Mouse (Mus musculus) embryo, embryonic 9.5 days (tissue): ENCODE results near the gene Krt8.

ENCODE experiments used
- DNase-seq: peaks from one replicate; pipeline ENCODE4 v3.0.0-alpha.2; 2017; ENCODE audit errors: extremely low spot score

Gene Krt8

GRCm38 (mm10) chr15:101976023-101976422 lies 28.3 kb downstream of the Krt8 start:
- no peak for DNase-seq

DNA sequence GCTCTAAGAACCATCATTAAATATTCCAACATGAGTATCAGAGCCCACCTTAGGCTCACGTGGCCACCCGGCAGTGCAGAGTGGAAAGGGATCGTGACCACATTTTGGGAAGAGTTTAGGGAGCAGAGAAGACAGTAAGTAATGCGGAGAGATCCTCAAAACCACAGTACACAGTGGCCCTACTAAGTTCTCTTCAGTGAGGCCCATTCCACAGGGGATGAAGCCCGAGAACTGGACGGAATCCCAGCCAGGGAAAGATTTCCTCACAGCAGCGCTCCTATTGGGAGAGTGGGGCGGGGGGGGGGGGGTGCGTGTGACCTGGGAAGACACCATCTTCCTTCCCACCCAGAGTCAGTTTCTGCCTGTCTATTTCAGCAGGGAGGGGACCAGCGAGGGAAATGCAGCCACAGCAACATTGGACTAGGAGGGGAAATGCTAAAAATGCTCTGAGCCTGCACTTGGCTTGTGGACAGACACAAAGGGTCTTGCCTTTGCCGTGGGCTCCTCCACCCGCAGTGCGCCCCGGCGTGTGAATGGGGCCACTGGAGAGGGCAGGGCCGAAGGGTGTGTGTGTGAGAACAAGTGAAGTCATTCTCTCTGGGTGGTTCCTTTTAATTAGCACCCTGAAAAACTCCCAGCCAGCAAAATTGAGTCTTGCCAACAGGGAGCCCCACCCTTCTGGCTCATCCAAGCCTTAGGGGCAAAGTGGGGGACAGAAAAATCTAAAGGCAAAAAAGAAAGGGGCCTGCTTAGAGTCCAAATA lies 30.0 kb downstream of the Krt8 start:
- DNase-seq = no peak

DNA sequence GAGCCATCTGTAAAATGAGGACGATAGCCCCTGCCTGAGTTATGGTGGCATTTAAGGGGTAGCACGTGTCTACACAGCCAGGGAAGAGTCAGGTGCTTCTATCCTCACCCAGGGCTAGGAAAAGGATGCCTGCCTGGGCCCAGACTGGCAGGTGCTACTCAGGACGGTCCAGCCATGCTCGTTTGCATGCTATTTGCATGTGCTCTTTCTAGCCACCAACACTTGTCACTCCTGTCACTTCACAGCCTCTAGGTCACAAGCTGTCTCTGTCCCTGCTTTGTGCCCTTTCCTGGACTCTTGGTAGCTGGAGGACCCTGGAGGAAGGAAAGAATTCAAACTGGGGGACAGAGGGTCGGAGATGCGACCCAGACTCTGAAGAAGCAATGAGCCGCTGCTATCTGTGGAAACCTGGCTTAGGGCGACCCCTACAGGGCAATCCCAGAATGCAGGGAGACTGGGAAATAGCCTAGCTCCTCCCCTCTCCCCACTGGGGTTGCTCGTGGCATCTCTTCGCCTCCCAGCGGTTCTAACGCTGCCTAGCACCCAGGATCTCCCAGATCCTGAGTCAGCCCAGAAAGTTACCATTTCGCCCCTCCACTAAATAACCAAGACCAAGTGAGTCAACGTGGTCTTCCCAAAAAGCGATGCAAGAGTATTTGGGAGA lies 30.7 kb downstream of the Krt8 start:
- DNase-seq = peak; percentile 97

DNA sequence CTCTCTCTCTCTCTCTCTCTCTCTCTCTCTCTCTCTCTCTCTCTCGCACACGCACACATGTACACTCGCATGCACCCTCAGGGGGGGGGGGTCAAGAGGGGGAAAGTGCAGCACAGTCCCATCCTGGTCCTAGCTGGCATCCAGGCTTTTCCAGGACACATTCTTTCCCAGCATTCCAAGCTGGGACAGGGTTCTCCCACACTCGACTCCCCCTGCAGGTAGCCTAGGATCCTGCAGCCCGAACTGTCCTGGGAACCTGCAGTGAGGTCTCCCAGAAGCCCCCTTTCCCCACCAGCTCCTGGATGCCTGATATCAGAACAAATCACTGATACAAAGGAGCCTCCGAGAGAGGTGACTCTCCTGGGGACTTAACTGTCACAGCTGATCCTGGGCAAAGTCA lies 33.7 kb downstream of the Krt8 start:
- peak; percentile 78 for DNase-seq

- no peak for DNase-seq
Observed at GRCm38 (mm10) chr15:101966808-101967207, 37.5 kb downstream of the Krt8 start.

DNA sequence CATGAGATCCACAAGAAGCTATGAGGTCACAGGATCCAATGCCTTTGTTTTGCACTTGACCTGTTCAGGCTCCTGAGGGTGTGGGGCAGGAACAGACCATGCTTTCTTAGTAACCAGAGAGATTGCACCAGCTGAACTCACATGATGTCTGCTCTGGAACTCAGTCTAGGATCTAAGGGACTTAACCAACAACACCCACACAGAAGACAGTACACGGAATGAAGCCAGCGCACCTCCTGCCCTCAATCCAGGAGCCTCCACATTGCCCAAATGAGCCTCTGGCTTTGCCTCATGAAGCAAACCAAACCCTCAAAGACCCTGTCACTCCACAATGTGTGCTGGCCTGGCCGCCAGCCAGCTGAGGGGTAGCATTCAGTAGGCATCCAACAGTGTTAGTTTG lies 45.4 kb downstream of the Krt8 start:
- no peak for DNase-seq

- DNase-seq = no peak
Observed at GRCm38 (mm10) chr15:101954187-101954586, 50.1 kb downstream of the Krt8 start, which contains the start of gene Krt78. TSS of gene Krt78 (minus strand) at chr15:101954287.

- DNase-seq = no peak
Observed at GRCm38 (mm10) chr15:101952733-101953474, 51.4 kb downstream of the Krt8 start.
